Mouse (Mus musculus) embryonic stem cell, embryonic (primary cell): ENCODE data around the gene Sf3b3.

Source experiments
- CTCF ChIA-PET, 4 experiments: fragments of 300-600 bp in 2 of 4; fragments of 350-600 bp in 2 of 4; sonication (Branson Sonifier 250); formaldehyde crosslinking; loops; one replicate each; lab custom pipeline; 2022; ENCODE audit warnings: inconsistent platforms in 2 of 4; lab: Charles Lee
- POLR2A ChIA-PET, 4 experiments: fragments of 300-600 bp in 2 of 4; fragments of 350-600 bp in 2 of 4; sonication (Branson Sonifier 250); formaldehyde crosslinking; loops; one replicate each; lab custom pipeline; 2022; ENCODE audit warnings: antibody characterized with exemption in 4 of 4, inconsistent platforms in 1 of 4; lab: Charles Lee

The Sf3b3 gene

DNA sequence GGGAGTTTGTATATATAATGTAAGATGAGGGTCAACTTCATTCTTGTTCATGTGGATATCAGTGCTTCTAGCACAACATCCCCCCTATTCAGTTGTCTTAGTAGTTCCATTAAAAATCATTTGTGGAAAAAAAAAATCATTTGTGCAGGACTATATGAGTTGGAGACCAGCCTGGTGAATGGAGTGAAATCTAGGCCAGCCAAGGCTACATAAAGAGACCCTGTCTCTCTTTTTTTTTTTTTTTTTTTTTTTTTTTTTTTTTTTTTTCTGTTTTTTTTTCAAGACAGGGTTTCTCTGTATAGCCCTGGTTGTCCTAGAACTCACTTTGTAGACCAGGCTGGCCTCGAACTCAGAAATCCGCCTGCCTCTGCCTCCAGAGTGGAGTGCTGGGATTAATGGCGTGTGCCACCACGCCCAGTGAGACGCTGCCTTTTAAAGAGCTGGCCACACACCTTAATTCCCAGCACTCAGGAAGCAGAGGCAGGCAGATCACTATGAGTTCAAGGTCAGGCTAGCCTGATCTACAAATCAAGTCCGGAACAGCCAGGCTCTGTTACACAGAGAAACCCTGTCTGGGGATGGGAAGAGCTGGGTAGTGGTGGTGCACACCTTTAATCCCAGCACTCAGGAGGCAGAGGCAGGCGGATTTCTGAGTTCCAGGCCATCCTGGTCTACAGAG lies 14.9 kb upstream of the Sf3b3 start:
- POLR2A ChIA-PET: interaction anchor here in 3 of 4 experiments (0.6 to 19.3 kb wide), 19 partner anchors 10 to 220 kb away, joined by 3 to 464 read pairs (median 4); partner anchors contain the start of genes Cog4 (in 3 of the 3) and Sf3b3 (in 3 of the 3)

DNA sequence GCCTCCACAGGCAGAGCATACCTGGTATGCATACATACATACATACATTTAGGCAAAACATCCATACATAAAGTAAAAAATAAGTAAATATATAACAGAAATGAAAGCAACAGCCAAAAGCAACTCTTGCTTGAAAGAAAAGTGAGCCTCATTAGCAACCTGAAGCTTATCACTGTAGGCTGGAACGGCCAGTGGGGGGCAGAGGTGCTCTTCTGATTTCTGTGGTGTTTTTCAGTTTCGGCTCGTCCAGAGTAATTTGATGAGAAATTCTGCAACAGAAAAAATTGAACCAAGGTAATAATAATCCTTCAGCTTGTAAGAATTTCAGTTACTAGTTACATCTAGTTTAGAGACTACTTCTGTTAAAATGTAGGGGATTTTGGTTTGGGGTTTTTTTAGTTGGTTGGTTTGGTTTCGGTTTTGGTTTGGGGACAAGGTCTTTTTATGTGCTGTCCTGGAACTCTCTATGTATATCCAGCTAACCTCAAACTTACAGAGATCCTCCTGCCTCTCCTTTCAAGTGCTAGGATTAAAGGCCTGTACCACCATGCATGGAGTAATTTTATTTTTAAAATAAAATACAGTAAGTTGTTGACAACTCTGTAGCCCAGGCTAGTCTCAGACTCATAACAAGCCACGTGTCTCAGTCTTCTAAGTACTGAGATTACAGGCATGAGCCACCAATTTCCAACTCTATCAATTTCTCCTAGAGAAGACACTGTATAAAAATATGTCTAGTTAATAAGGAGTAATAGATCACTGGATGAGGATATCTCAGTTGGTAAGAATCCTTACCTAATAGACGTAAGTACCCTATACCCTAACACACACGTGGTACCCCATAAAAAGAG lies 13.3 kb upstream of the Sf3b3 start:
- CTCF ChIA-PET: interaction anchor here in 3 of 4 experiments (0.5 to 1.2 kb wide), 6 partner anchors 23 to 1614 kb away, joined by 3 to 5 read pairs (median 4); partner anchors contain the start of gene Exosc6 (in 1 of the 3)

More for the DNA sequence above, 14.9 kb upstream of the Sf3b3 start:
- CTCF ChIA-PET: interaction anchor here in 1 of 4 experiments (0.5 to 0.9 kb wide), 3 partner anchors 56 to 232 kb away, joined by 3 to 6 read pairs (median 4); partner anchors contain the start of gene Ddx19b

DNA sequence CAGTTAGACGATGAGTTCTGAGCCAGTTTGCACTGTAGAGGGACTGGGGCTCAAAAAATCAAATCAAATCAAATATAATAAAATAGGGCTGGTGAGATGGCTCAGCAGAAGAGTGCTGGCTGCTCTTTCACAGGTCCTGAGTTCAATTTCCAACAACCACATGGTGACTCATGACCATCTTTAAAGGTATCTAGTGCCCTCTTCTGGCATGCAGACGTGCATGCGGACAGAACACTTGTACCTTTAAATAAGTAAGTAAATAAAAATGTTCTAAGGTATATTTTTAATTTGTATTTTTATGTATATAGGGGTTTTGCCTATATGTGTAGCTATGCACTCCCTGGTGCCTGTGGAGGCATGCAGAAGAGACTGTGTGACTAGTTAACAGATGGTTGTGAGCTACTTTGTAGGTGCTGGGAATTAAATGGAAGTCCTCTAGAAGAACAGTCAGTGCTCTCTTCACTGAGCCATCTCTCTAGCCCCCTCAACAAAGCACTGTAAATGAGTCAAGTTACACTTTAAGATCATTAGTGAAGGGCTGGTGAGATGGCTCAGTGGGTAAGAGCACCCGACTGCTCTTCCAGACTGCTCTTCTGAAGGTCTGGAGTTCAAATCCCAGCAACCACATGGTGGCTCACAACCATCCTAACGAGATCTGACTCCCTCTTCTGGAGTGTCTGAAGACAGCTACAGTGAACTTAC lies 10.3 kb upstream of the Sf3b3 start:
- ChIA-PET POLR2A (interaction anchor here in 2 of 4 experiments (0.8 to 19.3 kb wide), 12 partner anchors 10 to 177 kb away, joined by 3 to 464 read pairs (median 4); partner anchors contain the start of genes Cog4 (in 2 of the 2) and Sf3b3 (in 2 of the 2)), CTCF (interaction anchor here (0.5 to 0.8 kb wide), 6 partner anchors 41 to 226 kb away, joined by 3 to 8 read pairs (median 4); partner anchors contain the start of gene Fuk (in 1 of the 4))

More for the DNA sequence above, 13.3 kb upstream of the Sf3b3 start:
- POLR2A ChIA-PET: interaction anchor here in 3 of 4 experiments (0.7 to 19.3 kb wide), 9 partner anchors 10 to 43 kb away, joined by 3 to 464 read pairs (median 4); partner anchors contain the start of genes Cog4 (in 3 of the 3) and Sf3b3 (in 3 of the 3)

DNA sequence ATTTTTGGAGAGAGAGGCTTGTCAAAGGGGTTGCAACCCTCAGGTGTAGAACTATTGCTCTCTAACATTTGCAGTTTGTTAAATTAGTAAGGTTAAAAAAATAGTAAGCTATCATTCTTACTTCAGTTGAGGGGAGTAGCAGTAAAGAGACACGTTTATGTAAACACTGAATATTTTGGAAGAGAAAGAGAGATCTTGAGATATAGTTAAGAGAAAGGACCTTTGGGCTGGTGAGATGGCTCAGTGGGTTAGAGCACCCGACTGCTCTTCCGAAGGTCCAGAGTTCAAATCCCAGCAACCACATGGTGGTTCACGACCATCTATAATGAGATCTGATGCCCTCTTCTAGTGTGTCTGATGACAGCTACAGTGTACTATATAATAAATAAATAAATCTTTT lies 9.5 kb upstream of the Sf3b3 start:
- POLR2A ChIA-PET: interaction anchor here in 2 of 4 experiments (1.3 to 19.3 kb wide), 7 partner anchors 9 to 178 kb away, joined by 3 to 464 read pairs (median 13); partner anchors contain the start of genes Cog4 (in 2 of the 2) and Sf3b3 (in 2 of the 2)
- CTCF ChIA-PET: interaction anchor here in 1 of 4 experiments (0.5 kb wide), 1 partner anchor 130 kb away, joined by 4 read pairs; no protein-coding TSS in a partner anchor

DNA sequence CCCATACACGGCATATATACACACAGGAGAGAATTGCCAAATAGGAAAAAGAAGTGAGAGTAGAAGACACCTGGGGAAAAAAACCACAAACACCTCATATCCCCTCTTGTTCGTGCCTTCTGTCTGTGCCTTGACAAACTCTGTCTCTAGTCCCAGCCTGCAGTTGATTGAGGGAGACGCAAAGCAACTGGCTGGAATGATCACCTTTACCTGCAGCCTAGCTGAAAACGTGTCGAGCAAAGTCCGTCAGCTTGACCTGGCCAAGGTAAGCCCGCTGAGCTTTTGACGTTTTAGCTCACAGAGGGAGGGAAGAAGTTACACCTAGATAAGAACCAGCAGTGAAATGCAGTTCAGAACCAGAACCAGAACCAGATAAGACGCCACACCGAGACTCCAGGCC lies 4.6 kb upstream of the Sf3b3 start:
- CTCF ChIA-PET: interaction anchor here in 1 of 4 experiments (1.0 kb wide), 1 partner anchor 20 kb away, joined by 3 read pairs; no protein-coding TSS in a partner anchor
- POLR2A ChIA-PET: interaction anchor here in 2 of 4 experiments (0.6 to 19.3 kb wide), 5 partner anchors 8 to 99 kb away, joined by 3 to 464 read pairs (median 3); no protein-coding TSS in a partner anchor

DNA sequence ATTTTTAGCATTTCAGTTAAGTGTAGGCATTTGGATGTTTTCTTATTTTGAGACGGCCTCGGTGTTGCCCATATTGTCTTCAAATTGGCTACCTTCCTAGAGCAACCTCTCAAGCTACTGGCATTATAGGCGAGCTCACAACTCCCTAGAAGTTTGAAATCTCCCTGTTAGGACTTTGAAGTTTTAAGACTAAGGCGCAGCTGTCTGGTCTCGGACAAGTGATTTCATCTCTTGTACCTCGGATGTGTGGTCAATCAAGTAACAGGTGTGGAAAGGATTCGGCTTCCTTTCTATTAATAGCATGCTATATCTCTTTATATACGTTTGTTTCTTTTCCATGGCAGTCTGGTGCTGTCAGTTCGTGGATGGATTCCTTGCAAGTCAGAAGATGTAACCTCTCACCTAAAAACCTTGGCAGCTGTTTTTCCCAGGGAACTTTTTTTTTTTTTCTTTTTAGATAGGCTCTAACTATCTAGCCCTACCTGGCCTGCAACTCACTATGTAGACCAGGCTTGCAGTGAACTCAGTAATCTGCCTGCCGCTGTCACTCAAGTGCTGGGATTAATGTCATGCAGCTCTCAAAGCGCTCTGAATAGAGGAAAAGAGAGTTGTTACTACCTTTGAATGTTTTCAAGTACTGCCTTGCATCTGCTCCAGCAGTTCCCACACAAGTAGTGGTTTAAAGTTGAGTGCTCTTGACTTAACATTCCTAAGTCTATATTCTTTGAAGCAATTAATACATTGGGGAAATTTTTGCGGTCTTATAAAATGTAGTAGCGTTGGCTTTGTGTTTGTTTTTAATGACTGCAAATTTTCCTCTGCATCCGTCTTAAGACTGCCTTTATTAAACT lies 1.3 kb upstream of the Sf3b3 start:
- POLR2A ChIA-PET: interaction anchor here (0.7 to 19.3 kb wide), 80 partner anchors 8 to 456 kb away, joined by 3 to 464 read pairs (median 6); partner anchors contain the start of genes Aars (in 2 of the 4), Ddx19a (in 2 of the 4), Ddx19b (in 2 of the 4) and Exosc6 (in 2 of the 4)
- CTCF ChIA-PET: no interaction called here

DNA sequence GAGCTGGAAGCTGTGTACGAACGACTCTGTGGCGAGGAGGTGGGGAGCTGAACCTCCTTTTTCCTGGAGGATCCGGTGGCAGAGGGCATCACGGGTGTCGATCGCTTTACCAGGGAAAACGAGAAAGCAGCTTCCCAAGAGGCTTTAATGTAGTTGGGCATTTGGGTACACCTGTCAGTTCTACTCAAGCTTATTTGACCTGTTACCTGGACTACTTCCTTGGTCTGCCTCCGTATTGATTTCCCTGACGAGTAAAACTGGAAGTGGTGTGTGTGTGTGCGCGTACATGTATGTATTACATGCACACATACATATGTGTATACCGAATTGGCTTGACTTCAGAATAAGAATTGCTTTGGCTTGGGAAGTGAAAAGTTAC lies 573 bp upstream of the Sf3b3 start:
- POLR2A ChIA-PET: interaction anchor here (0.5 to 19.3 kb wide), 118 partner anchors 9 to 481 kb away, joined by 3 to 464 read pairs (median 5); partner anchors contain the start of genes Ddx19a (in 3 of the 4), Ddx19b (in 3 of the 4), Exosc6 (in 3 of the 4) and Aars (in 2 of the 4)
- CTCF ChIA-PET: interaction anchor here in 2 of 4 experiments (0.9 to 1.6 kb wide), 3 partner anchors 97 to 219 kb away, joined by 3 to 6 read pairs (median 3); no protein-coding TSS in a partner anchor

DNA sequence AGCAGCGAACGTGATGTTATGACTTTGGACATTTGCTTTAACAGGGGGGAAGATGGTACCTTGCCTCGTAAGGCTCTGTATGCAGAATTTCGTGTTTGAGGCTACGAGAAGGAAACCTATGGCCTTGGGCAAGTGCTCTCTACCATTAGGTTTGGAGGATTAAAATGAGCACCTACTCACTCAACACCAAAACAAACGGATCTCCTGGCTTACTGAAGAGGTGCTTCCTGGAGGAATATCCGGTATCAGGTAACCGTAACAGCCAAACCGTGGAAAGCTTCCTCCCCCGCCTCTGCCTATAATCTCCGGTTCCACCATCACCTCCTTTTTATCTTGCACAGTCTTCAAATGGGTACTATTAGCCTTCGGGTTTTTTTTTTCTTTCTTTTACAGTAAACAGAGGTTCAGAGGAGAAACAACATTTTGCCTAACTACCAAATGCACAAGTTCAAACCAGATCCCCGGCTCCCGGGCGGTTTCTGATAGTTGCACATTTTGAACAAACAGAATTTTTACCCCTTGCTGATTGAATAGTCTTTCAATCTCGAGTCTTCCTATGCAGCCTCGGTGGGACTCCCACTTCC lies 674 bp downstream of the Sf3b3 start:
- CTCF ChIA-PET: interaction anchor here in 1 of 4 experiments (1.6 kb wide), 1 partner anchor 96 kb away, joined by 6 read pairs; no protein-coding TSS in a partner anchor
- POLR2A ChIA-PET: interaction anchor here (0.6 to 19.3 kb wide), 57 partner anchors 10 to 454 kb away, joined by 3 to 464 read pairs (median 8); partner anchors contain the start of genes Exosc6 (in 3 of the 4), Aars (in 2 of the 4), Il34 (in 2 of the 4) and Ddx19b (in 1 of the 4)

DNA sequence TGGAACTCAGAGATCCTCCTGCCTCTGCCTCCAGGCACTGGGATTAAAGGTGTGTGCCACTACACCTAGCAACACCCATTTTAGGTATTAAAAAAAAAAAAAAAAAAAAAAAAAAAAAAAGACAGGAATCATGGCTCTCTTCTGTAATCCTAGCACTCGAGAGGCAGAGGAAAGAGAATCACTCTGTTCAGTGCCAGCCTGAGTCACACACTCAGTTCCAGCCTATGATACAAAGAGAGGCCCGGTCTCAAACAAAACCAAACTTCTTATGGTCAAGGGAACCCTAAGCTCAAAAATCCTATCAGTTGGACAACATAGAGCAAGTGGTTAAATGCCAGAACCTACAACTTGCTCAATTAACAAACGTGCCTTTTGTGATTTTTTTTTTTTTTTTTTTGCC lies 1.6 kb downstream of the Sf3b3 start:
- CTCF ChIA-PET: interaction anchor here in 2 of 4 experiments (0.6 kb wide), 2 partner anchors 75 to 155 kb away, joined by 3 to 4 read pairs; no protein-coding TSS in a partner anchor
- POLR2A ChIA-PET: interaction anchor here (0.6 to 19.3 kb wide), 63 partner anchors 9 to 1089 kb away, joined by 3 to 464 read pairs (median 6); partner anchors contain the start of genes Exosc6 (in 3 of the 4), Aars (in 1 of the 4), Ddx19a (in 1 of the 4) and Ddx19b (in 1 of the 4)

DNA sequence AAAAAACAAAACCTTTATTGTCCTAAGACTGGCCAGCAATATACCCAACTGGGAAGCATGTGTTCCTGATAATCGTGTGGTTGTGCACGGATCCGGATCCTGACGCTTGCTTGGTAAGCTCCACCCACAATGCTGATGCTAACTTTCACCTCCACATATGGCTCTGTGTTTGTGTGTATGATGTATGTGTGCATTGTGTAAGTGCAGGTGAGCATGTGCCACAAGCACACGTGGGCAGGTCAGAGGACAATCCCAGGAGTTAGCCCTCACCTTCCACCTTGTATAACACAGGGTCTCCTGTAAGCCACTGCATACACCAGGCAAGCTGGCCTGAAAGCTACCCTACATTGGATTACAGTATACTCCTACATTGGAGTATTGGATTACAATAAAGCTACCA lies 3.4 kb downstream of the Sf3b3 start:
- POLR2A ChIA-PET: interaction anchor here in 3 of 4 experiments (0.8 to 19.3 kb wide), 25 partner anchors 9 to 457 kb away, joined by 3 to 464 read pairs (median 4); partner anchors contain the start of genes Rfwd3 (in 2 of the 3), Exosc6 (in 1 of the 3), Fuk (in 1 of the 3) and Il34 (in 1 of the 3)
- CTCF ChIA-PET: no interaction called here

DNA sequence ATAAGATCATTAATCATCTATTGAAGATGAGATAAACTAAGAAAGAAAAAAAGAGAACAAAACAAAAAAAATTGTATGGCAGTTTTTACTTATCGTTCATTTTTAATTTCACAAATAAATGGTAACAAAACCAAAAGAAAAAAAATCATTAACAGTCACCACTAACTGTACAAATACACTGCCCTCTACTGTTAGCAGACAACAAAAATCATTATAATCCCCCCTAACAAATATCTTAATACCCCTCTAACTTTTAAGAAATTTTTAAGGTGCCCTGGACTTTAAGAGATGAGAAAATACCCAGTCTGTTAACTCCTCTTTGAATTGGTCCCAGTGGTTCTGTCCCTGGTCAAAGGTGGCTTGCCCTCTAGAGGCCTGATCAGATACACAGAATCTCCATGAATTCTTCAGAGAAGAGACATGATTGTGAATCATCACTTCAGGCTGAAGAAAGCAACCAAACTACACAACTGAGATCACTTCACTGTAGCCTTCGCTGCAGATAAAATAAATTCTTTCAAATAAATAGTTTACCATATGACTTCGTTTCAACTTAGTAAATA lies 4.5 kb downstream of the Sf3b3 start:
- CTCF ChIA-PET: no interaction called here
- POLR2A ChIA-PET: interaction anchor here in 2 of 4 experiments (1.4 to 23.5 kb wide), 10 partner anchors 8 to 458 kb away, joined by 3 to 464 read pairs (median 58); partner anchors contain the start of genes Cog4 (in 1 of the 2), Il34 (in 1 of the 2), Rfwd3 (in 1 of the 2) and Sf3b3 (in 1 of the 2)

DNA sequence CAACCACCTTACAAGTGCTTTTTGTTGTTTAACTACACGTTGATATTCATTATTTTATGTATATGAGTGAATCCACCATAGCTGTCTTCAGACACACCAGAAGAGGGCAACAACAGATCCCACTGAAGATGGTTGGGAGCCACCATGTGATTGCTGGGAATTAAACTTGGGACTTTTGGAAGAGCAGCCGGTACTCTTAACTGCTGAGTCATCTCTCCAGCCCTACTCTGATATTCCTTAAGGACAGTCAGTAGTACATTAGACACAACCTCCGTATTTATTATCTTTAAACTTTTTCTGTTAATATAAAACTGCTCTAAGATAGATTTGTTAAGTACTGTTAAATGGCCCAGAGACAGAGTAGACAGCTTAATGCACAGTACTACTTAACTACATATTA lies 14.6 kb downstream of the Sf3b3 start:
- CTCF ChIA-PET: interaction anchor here in 1 of 4 experiments (1.1 kb wide), 1 partner anchor 19 kb away, joined by 3 read pairs; no protein-coding TSS in a partner anchor
- POLR2A ChIA-PET: interaction anchor here in 3 of 4 experiments (0.9 to 23.5 kb wide), 15 partner anchors 7 to 224 kb away, joined by 3 to 464 read pairs (median 6); partner anchors contain the start of genes Cog4 (in 2 of the 3), Sf3b3 (in 2 of the 3), Ddx19b (in 1 of the 3) and Exosc6 (in 1 of the 3)

DNA sequence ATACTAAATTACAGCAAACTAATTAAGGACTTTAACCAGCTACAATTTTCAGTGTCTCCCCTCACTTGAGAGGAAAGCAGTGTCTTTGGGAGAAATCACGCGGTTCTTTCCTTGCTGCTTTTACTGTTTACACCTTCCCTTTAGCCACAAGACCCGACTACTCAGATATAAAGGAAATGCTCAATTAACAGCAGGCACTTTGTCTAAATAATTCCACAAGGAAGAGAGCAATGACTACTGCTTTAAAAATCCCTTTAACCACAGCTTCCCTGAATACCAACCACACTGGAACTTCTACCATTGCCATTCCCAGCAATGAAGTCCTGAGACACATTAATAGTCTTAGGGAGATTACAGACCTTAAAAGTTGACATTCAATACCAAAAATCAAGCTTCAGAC lies 18.1 kb downstream of the Sf3b3 start:
- POLR2A ChIA-PET: interaction anchor here (0.6 to 23.5 kb wide), 20 partner anchors 9 to 306 kb away, joined by 3 to 464 read pairs (median 6); partner anchors contain the start of genes Cog4 (in 3 of the 4), Sf3b3 (in 3 of the 4), Exosc6 (in 1 of the 4) and Il34 (in 1 of the 4)
- CTCF ChIA-PET: no interaction called here

DNA sequence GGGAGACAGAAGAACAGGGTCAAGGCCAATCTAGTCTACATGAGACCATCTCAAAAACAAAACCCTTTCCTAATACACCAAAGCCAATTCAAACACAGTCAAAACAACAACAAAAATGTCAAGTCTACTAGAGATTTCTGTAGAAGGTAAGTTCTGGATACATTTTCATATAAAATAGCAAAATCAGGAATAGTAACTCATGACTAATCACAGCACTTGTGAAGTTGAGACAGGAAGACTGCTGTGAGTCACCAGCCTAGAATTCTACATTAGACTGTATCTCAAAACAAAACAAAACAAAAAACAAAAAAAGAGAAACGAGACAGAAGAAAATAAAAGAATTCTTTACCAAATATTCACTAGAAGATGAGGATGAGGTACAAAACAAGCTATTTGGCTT lies 21.7 kb downstream of the Sf3b3 start:
- ChIA-PET POLR2A (interaction anchor here in 3 of 4 experiments (0.7 to 23.5 kb wide), 12 partner anchors 7 to 388 kb away, joined by 3 to 464 read pairs (median 8); partner anchors contain the start of genes Cog4 (in 2 of the 3) and Sf3b3 (in 2 of the 3)), CTCF (no interaction called here)
